Mouse (Mus musculus) spleen, postnatal 4 days (tissue): ENCODE results near the gene Cib1.

Experiments used
- DNase-seq, 2 experiments: peaks; one replicate each; pipeline ENCODE4 v3.0.0; 2022; ENCODE audit warnings: low spot score in 2 of 2

Gene Cib1

DNA sequence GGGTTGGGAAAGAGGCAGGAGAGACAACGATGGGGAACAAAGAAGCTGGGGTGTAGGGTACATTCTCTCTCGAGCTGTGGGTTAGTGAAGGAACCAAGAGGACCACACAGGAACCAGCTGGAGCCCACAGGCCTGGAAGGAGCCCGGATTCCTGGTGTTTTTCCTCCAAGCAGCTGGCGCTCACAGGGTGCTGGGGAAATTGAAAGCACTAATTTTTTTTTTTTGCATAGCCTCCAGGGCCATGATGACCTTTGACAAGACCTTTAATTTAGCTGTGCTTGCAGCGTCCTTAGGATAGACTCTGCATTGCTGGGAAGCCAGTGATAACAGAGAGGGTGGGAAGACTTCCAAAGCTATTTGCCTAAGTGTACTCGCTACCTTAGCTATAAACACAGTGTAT, 47.6 kb downstream of the Cib1 start:
- DNase-seq: no peak

GRCm38 (mm10) chr7:80184551-80184950, 48.1 kb downstream of the Cib1 start:
- DNase-seq: no peak

DNA sequence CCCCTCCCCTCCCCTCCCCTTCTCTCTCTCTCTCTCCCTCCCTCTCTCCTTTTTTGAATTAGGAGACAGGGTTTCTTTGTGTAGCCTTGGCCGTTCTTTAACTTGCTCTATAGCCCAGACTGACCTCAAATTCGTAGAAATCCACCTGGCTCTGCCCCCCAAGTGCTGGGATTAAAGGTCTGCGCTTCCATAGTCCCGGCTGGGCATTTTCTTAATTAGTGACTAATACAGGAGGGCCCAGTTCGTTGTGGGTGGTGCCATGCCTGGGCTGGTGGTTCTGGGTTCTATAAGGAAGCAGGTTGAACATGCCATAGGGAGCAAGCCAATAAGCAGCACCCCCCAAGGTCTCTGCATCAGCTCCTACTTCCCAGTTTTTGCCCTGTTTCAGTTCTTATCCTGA, 48.6 kb downstream of the Cib1 start:
- DNase-seq: no peak

DNA sequence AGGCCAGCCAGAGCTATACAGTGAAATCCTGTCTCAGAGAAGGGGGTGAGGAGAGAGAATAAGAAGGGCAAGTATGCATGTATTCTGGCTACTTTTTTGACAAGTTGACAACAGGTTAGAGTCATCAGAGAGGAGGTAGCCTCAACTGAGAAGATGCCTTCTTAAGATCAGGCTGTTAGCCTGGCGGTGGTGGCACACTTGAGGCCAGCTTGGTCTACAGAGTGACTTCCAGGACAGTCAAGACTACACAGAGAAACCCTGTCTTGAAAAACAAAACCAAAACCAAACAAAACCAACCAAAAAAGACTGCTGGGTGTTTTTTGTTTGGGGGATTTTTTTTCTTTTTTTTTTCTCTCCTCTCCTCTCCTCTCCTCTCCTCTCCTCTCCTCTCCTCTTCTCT, 49.1 kb downstream of the Cib1 start:
- DNase-seq: no peak

DNA sequence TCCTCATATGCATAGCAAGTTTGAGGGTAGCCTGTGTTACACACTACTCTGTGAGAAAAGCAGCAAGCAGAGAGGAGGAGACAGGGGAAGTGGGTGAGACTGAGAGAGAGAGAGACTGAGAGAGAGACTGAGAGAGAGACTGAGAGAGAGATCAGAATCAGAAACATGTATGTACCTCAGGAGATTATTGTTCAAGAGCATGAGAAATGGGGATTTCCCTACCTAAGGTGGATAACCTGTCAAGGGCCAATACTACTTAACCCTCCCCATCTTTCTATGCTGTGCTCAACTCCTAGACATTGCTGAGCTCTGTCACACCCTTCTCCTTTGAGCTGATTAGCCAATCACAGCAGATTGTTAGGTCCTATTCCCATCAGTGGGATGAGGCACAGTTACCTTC, 50.5 kb downstream of the Cib1 start:
- no peak for DNase-seq

DNA sequence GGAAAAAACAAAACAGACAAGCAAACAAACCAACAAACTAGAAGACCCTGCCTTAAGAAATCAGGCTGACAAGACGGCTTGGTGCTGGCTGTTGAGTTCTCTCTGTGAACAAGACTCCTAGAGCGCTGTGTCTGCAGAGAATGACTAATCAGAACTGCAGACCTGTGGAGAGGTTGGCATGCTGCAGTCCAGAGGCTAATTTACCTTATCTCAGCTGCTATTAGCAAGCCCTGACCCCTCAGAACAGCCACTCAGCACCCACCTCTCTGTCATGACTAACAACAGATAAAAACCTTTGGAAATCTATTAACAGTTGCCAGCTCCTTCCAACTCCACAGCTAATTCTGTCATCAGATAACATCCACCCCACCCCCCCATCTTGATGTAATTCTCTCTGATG, 51.5 kb downstream of the Cib1 start:
- no peak for DNase-seq

- DNase-seq: no peak
Measured at GRCm38 (mm10) chr7:80180202-80180601, 52.4 kb downstream of the Cib1 start.

GRCm38 (mm10) chr7:80179790-80180189, 52.8 kb downstream of the Cib1 start:
- no peak for DNase-seq

- no peak for DNase-seq
Measured at GRCm38 (mm10) chr7:80179327-80179726, 53.3 kb downstream of the Cib1 start.

- DNase-seq: no peak
Measured at GRCm38 (mm10) chr7:80178037-80178729, 54.4 kb downstream of the Cib1 start.

DNA sequence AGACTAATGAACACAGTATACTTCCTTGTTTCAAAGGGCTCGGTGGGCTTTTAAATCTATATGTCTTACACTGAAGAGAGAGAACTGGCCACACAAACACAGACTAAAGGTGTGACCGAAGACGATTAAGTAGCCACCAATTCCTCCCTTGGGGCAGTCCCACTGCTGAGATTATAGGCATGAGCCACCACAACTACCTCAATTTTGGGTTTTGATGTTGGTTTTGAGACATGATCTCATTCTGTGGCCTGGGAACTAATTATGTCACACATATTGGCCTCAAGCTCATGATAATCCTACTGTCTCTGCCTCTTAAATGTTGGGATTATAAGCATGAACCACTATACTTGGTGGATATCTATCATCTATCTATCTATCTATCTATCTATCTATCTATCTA, 55.2 kb downstream of the Cib1 start:
- no peak for DNase-seq
